Mouse (Mus musculus) thymus, postnatal 14 days (tissue): ENCODE measurements around the gene Nrn1.

ENCODE experiments used
- DNase-seq: peaks from one replicate; pipeline ENCODE4 v3.0.0; 2021

Nrn1 gene

DNA sequence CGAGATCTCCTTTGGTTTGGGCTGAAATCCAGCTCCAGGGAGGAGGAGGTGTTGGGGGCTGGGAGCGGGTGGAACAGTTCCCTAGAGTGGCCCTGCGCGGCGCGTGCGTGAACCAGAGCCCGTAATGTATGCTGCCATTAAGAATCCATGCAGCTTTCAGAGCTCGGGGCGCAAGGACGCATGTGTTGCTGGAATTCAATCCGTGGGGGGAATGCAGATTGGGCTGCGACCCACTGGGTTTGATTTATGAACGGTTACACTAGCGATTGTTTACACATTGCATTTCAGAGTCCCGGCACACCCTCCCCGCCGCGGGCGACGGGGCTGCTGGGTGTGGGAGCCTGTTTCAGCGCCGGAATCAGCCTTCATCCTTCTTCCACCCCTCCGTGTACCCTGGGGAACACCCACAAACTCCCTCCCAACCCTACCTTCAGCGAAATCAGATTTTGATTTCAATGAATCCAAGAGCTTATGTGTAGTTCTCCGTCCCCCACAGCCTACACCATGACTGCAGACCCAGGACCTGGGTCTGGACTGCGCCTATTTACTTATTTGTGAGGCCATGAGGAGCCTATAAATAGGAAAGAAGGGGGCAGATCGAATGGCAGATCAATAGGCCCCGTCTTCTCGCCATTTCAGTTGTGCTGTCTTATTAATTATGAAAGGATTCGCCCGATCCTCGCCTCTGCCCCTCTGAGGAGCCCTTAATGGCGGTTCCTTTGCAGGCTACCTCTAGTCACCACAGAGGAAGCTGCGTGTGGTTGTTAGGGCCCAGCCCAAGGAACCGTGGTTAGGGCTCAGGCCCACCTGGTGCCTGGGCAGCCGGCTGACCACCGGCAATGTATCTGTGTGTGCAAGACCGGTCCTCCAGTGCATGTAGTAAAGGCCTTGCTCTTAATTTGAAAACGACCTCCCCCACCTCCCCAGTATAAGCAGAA, 10.1 kb downstream of the Nrn1 start:
- no peak for DNase-seq

DNA sequence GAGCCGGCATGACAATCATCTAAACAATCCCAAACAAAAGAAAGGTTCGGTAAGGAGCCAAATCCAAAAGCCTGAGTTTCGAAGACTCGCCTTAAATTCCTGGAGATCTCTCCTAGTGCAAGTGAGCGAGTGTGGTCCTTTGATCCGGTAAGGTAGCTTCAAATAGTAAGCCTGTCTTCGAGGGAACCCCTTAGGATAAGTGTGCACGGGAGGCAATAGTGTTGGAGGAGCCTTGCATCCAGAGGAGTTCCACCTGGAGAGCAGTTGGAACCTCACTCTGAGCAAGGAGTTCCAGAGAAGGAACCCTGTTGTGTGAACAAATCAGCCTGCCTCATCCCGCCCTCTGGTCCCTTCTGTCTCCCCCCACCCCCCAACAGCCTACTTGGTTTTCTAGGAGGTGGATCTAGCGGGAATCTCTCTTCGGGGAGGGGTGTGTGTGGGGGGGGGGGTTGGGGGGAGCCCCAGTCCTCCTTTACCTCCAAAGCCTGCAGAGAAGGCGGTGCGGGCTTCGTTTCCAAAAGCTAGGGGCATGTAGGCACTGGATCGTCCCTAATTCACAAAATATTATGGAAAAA, 11.1 kb downstream of the Nrn1 start:
- no peak for DNase-seq

- no peak for DNase-seq
These were observed 12.6 kb downstream of the Nrn1 start for GRCm38 (mm10) chr13:36722309-36722708.

GRCm38 (mm10) chr13:36720297-36721017, 14.5 kb downstream of the Nrn1 start:
- DNase-seq = no peak

GRCm38 (mm10) chr13:36717376-36717775, 17.6 kb downstream of the Nrn1 start:
- DNase-seq = no peak

DNA sequence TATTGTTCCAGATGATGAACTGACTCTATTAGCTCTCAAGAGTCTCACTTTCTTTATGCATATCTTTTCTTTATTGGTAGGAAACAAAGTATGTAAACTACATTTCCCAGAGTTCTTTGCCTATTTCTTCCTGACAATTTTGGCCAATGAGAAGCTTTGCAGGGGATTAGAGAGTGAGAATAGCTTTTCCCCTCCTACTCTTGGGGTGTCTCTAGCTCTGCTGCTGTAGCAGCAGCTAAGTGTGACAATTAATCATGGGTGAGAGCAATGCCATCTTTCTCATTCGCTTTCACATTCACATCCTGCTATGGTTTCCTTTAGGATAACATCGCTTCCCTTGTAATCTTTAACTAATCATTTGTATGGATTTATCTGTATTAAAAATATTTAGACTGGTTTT, 18.2 kb downstream of the Nrn1 start:
- DNase-seq = no peak

DNA sequence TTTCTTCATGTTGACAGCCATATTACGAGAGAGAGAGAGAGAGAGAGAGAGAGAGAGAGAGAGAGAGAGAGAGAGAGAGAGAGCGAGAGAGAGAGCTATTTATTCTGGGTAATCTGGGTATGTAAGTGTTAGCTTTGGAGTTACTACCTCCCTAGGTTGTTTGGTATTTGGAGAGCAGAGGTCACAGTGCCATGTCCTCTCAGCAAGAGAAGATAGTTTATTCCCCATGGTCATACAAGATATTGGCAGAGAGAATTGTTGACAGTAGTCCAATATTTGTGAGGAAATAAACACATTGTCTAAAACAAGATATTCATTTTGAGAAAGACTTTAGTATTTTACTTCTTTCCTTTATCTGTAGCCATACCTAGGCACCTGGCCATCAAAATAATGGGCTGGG, 20.8 kb downstream of the Nrn1 start:
- DNase-seq = no peak

- no peak for DNase-seq
These were observed 27.7 kb downstream of the Nrn1 start for GRCm38 (mm10) chr13:36707088-36707690.

GRCm38 (mm10) chr13:36696351-36696771, 38.6 kb downstream of the Nrn1 start:
- no peak for DNase-seq

DNA sequence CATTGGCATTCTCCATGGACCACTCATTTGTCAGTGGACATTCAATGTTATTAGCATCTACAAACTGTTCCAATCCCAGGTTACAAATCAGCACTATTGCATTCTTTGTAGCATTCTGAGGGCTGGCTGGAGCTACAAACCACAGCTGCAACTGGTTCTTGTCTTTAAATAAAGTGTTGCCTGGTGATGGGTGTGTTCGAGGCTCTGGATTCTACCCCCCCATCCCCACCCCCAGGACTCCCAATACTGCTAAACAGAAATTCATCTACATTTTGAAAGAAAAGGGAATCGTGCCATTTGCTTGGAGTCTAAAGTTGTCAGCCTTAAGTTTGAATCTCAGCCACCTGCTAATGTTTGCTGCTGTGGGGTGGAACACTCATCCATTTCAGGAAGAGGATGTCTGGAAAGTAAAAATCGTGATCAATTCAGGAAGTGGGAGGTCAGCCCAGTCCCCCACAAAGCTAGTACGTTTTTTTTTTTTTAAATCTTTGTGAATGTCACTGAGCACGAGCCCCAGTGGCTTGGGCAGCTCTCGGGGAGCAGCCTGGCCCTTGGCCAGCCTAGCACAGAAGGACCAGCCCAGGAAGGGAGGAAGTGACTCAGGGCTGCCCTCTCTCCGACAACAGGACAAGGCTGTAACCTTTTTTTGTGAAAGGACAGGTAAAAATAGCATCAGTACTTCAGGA, 39.3 kb downstream of the Nrn1 start:
- no peak for DNase-seq

- no peak for DNase-seq
These were observed 51.4 kb downstream of the Nrn1 start for GRCm38 (mm10) chr13:36683581-36683980.

GRCm38 (mm10) chr13:36680690-36681355, 54.1 kb downstream of the Nrn1 start:
- DNase-seq = no peak

DNA sequence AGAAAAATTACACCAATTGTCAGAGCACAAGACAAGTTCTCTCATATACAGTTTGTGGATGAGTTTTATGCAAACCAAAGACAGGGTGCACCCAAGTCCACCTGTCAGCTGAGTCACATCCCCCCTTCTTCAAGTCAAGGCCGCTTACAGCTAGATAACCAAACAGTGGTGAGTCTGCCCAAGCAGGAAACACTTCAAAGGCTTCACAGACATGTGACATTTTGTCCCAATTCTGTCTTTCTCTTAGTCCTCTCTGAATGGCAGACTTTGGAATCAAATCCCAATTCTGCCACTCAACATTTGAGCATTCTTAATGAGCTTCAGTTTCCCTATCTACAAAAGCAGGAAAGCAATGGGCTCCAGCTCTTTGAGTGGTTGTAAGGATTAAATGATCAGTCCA, 55.6 kb downstream of the Nrn1 start:
- DNase-seq = no peak
